Mouse (Mus musculus) kidney, adult 18-20 months (tissue): ENCODE results near the gene Gtf2f2.

Source experiments
- DNase-seq: peaks from one replicate; pipeline ENCODE4 v3.0.0; 2021

The Gtf2f2 gene

DNA sequence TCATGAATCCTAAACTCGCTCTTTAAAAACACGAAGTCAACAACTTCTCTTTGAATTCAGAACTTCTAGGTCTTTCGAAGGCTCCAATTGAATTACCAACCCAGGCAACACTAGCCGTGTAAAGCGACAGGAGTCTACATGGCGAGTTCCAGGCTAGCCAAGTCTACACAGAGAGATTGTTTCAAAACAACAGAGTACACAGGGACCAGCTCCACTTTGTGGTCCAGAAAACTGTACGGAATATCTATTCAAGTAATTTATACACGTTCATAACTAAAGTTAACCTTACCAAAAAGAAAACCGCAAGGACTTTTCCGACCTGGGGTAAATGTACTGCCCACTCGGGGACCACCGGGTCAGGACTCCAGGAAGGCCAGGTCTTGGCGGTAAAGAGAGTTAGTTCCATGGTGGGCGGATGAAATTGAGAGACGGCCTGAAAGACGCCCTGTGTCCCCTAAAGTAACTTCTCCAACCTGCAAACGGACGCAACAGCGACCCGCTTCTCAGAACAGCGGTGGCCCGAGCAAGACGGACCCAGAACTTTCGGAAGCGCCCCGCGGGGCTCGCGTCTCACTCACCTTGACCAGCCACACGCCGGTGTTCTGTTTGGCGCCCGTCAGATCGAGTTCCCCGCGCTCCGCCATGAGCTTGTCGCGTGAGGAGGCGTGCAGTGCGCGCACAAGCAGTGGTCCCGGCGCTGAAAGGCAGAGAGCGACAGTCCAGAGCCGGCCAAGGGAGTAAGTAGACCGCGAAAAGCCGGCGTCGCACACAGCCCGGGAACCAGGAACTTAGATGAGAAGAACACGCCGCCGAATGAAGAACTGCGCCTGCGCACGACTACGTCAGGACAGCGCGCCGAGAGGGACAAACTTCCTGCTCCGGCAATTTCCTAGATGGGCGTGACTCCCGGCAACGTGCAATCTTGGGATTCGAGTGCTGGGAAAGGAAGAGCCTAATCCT lies at the start of gene Gtf2f2:
Gtf2f2 (minus strand) TSS at position 764 of the 960 bp plus-strand sequence.
- peak; percentile 95 for DNase-seq

- DNase-seq: no peak
Measured at GRCm38 (mm10) chr14:76059441-76059840, 48.8 kb upstream of the Gtf2f2 start.

DNA sequence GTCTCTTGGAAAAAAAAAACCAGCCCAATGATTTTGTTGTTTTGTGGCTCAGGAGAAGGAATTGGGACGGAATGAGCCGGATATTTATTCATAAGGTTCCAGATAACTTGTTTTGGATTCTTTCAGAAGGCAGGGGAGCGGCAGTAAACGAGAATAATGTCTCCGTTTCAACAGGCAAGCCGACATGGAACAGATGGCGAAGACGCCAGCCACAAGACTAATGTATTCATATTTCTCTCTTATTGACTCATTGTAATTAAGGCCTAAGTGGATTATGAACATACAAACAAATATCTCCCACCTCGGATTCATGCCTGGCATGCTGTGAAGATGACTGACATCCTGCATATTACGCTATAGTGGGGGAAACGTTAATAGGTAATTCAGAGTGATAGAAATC lies 43.1 kb upstream of the Gtf2f2 start:
- no peak for DNase-seq

DNA sequence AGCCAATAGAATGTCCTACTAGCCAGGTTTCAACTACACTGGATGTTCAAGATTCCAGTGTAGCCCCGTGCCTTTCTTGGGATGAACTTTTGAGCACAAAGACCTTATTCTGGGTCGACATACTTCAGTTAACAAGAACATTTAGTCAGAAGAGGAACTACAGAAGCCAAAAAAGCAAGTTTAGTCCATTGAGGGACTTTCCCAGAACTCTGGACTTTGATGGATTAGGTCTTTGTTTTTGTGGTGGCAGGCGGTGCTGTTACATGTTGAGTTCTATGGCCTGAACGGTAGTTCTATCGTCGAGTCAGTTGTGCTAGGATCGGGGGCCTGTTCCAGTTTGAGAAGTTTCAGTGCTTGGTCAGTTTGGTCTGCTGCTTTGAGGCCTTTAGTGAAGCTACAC lies 41.3 kb upstream of the Gtf2f2 start:
- DNase-seq: no peak

- DNase-seq: no peak
Measured at GRCm38 (mm10) chr14:76045767-76046166, 35.1 kb upstream of the Gtf2f2 start.

- DNase-seq: no peak
Measured at GRCm38 (mm10) chr14:76044164-76044557, 33.5 kb upstream of the Gtf2f2 start.

DNA sequence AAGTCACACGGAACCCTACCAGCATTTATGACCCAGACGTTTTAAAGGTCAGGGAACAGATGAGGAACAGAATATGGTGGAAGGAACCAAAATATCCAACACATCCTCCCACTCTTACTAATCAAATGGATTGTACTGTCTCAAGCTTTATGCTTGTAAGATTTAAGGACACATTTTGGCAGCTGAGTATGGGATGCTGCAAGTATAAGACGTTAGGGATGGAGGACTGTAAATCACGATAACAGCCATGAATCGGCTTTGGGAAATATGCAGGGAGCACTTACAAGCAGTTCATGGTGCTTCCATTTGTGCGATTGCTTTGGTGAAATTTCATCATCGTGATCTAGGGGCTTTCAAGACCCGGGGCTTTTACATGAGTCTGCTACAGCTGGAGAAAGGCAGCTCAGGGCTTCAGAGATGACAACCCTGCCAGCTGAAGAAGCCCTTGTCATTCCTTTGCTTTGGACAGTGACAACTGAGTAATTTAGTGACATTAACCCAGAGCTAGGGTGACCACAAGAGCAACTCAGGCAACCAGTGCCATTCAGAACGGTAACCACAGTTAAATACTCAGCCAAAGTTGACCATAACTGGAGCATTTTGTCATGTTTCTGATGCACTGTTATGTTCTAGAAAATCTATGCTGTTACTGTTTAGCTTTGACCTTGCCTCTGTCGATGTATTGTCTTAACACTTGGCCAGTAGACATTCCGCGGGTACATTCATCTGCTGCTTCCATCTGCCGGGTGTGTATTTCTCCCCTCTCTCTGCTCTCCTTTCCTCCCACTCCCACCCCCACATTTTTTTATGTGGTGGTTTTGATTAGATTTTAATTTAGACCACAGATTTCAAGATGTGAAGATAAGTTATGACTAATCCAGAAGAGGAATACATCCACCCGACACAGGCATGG lies 32.8 kb upstream of the Gtf2f2 start:
- no peak for DNase-seq

DNA sequence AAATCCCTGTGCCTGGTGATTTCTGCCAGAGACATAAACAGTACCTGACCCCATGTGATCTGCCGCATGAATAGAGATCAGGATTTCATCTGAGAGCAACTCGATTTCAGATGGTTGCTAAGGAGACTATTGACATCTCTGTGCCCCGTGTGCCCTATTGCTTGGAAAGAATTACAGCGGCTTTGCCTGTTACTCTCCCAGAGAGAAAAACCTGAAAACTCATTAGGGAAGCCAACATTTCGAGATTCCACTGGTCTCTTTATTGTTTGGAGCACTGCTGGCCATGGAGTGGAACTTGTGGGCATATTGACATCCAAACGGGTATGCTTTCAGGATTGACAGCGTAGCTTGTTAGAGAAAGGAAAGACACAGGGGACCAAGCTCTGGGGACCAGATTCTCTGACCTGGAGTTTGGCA lies 22.6 kb upstream of the Gtf2f2 start:
- DNase-seq: no peak

DNA sequence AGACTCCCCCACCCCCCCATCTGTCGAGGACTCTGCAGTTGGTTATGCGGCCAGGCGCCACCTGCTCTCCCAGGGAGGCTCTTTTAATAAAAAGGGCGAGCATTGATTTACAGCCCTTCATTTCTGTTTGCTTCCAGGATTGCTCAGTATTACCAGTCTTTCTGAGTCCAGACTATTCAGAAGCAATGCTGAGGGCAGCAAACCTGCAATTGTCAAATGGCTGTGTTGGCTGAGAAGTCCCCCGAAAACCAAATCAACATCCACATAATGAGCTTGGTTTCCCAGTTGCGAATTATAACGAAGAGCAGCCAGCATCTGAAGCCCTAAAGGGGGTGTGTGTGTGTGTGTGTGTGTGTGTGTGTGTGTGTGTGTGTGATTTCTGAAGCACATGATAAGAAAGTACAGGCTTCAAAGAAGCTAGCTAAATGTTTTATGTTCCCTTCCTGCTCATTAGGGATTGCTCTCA lies 22.0 kb upstream of the Gtf2f2 start:
- no peak for DNase-seq

- peak; percentile 4 for DNase-seq
Measured at GRCm38 (mm10) chr14:76031117-76031842, 20.6 kb upstream of the Gtf2f2 start.

GRCm38 (mm10) chr14:76024641-76025040 lies 14.0 kb upstream of the Gtf2f2 start:
- DNase-seq: no peak

DNA sequence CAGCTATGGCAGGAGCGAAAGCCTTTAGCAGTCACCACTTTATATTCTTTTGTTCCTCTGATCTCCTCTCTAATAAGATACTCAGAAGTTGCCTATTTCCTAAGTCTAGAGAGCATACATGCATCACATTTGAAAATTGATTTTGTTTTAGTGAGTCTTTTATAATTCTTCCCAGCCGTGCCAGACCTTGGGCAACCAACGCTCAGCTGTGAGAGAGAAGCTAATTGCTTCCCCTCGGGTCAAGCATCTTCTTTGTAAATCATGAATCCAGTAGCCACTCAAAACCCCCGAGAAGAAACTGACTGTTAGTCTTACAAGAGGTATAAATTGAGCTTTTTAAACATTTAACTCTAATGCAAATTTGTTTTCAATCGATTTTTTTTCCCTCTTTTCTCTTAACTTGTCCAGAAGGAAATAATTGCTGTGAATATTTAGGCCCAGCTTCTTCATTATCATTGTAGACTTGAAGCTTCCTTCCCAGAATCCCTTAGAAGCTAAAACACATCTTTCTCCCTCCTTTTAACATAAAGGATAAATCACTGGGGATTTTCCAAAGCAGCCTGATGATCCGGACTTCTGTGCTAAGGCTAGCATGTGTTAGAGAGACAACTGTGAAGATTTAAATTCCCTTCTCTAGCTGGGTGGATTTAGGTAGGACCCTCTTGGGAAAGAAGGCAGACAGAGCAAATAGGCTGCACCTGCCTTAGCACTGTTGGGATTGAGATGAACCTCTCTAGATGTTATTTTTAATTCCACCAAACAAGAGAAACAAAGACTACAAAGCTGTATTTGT lies 10.5 kb upstream of the Gtf2f2 start:
- no peak for DNase-seq

DNA sequence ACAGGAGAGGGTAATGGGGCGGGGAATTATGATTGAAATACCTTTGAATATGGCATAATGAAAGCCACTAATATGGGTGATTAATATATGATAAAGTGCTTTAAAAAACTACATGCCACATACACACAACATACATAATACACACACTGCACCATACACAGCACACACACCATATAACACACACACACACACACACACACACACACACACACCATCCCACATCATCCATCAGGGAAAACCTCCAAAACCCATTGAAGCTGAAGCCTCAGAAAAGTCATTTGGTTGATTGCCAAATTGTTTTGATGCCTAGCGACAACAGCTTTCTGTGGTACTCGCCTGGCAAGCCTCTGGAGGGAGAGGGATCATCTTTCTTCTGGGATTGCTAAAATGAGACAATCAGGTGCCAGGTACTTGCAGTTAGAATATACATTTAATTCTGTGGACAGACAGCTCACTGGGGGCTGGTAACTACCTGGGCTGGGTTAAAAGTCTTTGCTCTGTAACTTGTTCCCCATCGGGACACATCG lies 9.7 kb upstream of the Gtf2f2 start:
- DNase-seq: no peak

DNA sequence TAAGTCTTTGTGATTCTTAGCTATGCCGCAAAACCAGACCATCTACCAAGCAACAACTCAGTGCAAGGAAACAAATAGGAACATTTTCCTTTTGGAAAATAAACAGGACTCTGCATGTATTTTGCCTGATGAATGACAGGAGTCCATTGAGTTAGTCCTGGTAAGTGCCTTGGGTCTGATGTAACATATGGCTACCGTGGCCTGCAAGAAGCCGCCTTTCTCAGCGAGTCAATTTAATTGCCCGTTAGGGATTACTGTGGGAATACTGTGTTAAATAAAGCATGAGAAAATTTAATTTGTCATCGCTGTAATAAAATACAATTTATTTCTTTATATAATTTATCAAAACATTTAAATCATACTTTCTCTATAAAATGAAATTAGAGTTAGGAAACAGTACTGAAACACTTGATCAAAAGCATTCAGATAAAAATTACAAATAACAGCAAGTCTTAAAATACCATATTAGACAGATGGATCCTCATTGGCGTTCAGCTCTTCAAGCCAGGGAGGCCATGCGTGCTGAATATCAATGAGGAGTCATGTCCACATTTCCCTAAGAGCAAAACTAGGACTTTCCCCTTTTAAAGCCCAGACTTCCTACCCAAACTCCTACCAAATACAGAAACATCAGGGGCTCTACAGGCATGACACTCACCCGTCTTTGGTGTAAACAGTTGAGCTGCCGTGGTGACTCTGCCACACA lies 7.3 kb upstream of the Gtf2f2 start:
- DNase-seq: no peak

GRCm38 (mm10) chr14:76014331-76014730 lies 3.7 kb upstream of the Gtf2f2 start:
- no peak for DNase-seq

- DNase-seq: no peak
Measured at GRCm38 (mm10) chr14:76011062-76011457, 395 bp upstream of the Gtf2f2 start.

DNA sequence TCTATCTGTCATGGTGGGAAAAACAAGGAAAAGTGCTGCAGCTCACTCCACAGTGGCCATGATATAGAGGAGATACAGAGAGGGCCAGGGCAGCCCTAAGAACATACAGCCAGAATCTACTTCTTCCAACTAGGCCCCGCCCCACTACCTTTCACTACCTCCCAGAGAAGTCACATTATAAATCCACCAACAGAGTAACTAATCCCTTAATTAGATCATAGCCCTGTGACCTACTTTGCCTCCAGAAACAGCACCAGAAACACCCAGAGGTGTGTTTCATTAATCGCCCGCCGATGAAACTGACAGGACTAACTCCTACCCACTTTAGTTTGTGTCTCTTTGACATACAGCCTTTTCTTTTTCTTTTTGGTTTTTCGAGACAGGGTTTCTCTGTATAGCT lies 1.5 kb downstream of the Gtf2f2 start:
- DNase-seq: no peak

DNA sequence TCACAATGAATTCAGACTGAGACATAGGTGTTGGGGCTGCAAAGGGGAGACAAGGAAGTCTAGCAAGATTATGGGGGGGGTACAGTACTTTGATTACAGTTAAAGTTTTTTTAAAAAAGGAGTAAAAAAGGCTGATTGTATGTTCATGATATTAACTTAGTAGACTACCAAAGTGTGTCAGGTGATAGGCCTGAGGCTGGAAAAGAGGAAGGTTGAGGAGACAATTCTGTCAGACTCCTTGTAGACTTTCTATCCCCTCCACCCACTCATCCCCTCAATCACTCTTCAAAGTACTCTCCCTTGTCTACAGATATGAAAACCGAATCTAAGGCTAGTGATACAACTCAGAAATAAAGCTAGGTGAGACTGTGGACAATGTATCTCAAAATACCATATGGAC lies 2.5 kb downstream of the Gtf2f2 start:
- DNase-seq: no peak

GRCm38 (mm10) chr14:76005011-76005410 lies 5.7 kb downstream of the Gtf2f2 start:
- DNase-seq: no peak

GRCm38 (mm10) chr14:76001781-76002180 lies 8.9 kb downstream of the Gtf2f2 start:
- DNase-seq: no peak

DNA sequence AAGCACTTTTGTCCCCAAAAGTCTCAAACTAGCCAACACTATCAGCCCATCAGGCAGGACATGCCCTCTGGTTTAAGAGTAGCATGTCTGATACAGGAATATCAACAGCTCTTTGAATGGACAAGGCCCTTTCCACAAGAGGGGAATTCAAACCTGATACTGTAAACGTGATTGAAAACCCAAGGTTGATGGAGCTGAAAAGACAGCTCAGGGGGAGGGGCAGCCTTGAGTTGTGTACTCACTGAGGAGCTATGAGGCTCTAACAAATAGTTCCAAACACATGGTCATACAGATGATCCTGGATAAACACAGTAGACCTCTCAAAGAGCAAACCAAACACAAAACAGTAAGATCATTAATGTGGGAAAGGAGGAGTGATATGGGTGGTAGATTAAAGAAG lies 12.6 kb downstream of the Gtf2f2 start:
- DNase-seq: no peak
